Mouse (Mus musculus) stomach, embryonic 14.5 days (tissue): Measurements from ENCODE around the gene Preb. TPM values are rescaled to one million over a fixed set of nuclear protein-coding genes. Genes with fewer than 3 reads are reported as not detected.

Experiments used
- ATAC-seq: fragments of 200-750 bp; cut with Nextera tagmentation; 2 replicates; pipeline ENCODE4 v1.8.0; 2017; ENCODE audit warnings: low read depth, moderate TSS enrichment; ENCODE audit not compliant: insufficient number of reproducible peaks, insufficient read depth, low FRiP score
- H3K27ac ChIP-seq: fragments of 300-500 bp; sonication (generic); 2 replicates; pipeline ENCODE4 v1.5.1; 2014; ENCODE audit warnings: mild to moderate bottlenecking, low read length, moderate library complexity, mixed read lengths
- H3K27me3 ChIP-seq: fragments of 300-500 bp; sonication (generic); 2 replicates; pipeline ENCODE4 v1.6.1; 2014; ENCODE audit warnings: low read length, control low read depth, mixed read lengths; ENCODE audit not compliant: control insufficient read depth, insufficient read depth
- H3K36me3 ChIP-seq: fragments of 300-500 bp; sonication (generic); 2 replicates; pipeline ENCODE4 v1.6.1; 2014; ENCODE audit warnings: mild to moderate bottlenecking, control low read depth, low read length, moderate library complexity, mixed read lengths; ENCODE audit not compliant: control insufficient read depth, insufficient read depth
- H3K4me1 ChIP-seq: fragments of 300-500 bp; sonication (generic); 2 replicates; pipeline ENCODE4 v1.6.1; 2014; ENCODE audit warnings: low read length, control low read depth, mixed read lengths; ENCODE audit not compliant: control insufficient read depth, insufficient read depth
- H3K4me2 ChIP-seq: fragments of 300-500 bp; sonication (generic); replicated peaks from 2 replicates; pipeline ENCODE4 v1.6.1; 2014; ENCODE audit warnings: low read depth, low read length, control low read depth
- H3K4me3 ChIP-seq: fragments of 300-500 bp; sonication (generic); 2 replicates; pipeline ENCODE4 v1.5.1; 2014; ENCODE audit warnings: low read depth, low read length, control low read depth
- H3K9ac ChIP-seq: fragments of 300-500 bp; sonication (generic); replicated peaks from 2 replicates; pipeline ENCODE4 v1.6.1; 2014; ENCODE audit warnings: low read depth, mild to moderate bottlenecking, control low read depth, low read length, moderate library complexity, mixed read lengths
- H3K9me3 ChIP-seq: fragments of 300-500 bp; sonication (generic); 2 replicates; pipeline ENCODE4 v1.6.1; 2016; ENCODE audit warnings: low read depth, low read length, control low read depth; ENCODE audit not compliant: control insufficient read depth
- WGBS: fragments of 180-500 bp; shearing (Covaris S2); extraction: QIAGEN DNeasy Blood & Tissue Kit; methylation state at CpG from one replicate; pipeline ENCODE4 v1.1.7; 2014; 5-methylcytosine and 5-hydroxymethylcytosine counted together
- polyA plus RNA-seq: library from polyadenylated mRNA; unstranded; fragments of >200 nt; fragmentation: Nextera tagmentation; extraction: Ambion mirVana; gene quantifications from 2 replicates; pipeline ENCODE4 v1.2.1, GENCODE M21; 2014

Gene Preb
- polyA plus RNA-seq, 1 experiment from 2014 or later, result 102 TPM

DNA sequence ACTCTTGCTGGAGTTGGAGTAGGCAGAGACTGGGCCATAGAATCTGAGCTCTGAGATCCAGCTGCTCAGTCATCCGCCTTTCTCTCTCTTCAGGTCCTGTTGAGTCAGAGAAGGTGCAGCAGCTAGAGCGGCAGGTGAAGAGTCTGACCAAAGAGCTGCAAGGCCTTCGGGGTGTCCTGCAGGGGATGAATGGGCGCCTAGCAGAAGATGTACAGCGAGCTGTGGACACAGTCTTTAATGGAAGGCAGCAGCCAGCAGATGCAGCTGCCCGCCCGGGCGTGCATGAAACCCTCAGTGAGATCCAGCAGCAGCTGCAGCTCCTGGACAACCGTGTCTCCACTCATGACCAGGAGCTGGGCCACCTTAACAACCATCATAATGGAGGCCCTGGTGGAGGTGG is 43.3 kb downstream of the Preb start:
- H3K9ac ChIP-seq, result no peak overlapping the region
- H3K27ac ChIP-seq, result no peak overlapping the region
- H3K4me3 ChIP-seq, result no peak overlapping the region
- peaks cover 29% of the 10 kb centered on the region for H3K36me3 ChIP-seq
- H3K4me2 ChIP-seq, result no peak overlapping the region
- no peaks in the 10 kb centered on the region for H3K9me3 ChIP-seq
- no peaks in the 10 kb centered on the region for H3K27me3 ChIP-seq
- peaks cover 22% of the 10 kb centered on the region; the same call in 1 of the 2 replicates for H3K4me1 ChIP-seq
- 93% methylated on average over 9 of the region's 9 CpGs for WGBS
- no peak for ATAC-seq

DNA sequence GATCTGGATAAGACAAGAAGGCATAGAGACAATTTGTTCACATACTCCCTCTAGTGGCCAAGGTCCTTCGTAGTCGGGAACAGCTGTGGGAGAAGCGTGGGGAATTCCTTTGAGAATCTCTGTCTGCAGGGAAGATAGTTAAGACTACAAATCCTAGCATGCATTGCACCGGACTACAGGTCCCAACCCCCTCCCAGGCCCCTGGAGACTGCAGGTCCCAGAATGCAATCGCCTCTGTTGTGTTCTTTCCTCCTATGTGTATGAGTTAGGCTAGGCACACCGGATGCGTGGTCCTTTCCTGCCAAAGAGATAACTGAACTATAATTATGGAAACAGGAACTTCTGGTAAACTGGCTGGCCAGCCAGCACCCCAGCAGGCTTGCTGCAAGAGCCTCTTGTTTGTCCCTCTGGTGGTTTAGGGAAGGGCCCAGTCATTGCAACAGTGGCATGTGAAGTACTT is 44.2 kb downstream of the Preb start:
- WGBS, result 3% methylated on average over 7 of the region's 7 CpGs
- H3K9ac ChIP-seq, result 0 out of 2 replicates have a peak overlapping the region, but pooled peaks have one; percentile 77
- peak; percentile 43 for ATAC-seq
- peaks cover 28% of the 10 kb centered on the region for H3K4me1 ChIP-seq
- H3K27me3 ChIP-seq, result no peaks in the 10 kb centered on the region
- H3K9me3 ChIP-seq, result no peaks in the 10 kb centered on the region
- H3K4me2 ChIP-seq, result peak overlapping the region; percentile 89
- H3K4me3 ChIP-seq, result peak overlapping the region; percentile 43
- peak overlapping the region; percentile 96; the same call in 1 of the 2 replicates for H3K27ac ChIP-seq
- peaks cover 29% of the 10 kb centered on the region for H3K36me3 ChIP-seq

DNA sequence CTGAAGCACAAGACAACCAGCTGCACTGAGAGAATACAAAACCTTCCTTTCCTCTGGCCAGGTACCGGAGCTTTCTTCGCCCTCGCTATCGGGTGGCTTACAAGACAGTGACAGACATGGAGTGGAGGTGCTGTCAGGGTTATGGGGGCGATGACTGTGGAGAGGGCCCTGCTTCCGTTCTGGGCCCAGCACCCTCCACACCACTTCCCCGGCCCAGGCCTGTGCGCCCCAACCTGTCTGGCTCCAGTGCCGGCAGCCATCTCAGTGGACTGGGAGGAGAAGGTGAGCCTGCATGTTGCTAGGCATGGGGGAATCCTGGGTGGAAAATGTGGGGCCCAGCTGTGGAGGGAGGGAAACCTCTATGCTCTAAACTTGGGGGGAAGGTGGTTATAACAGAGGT is 44.7 kb downstream of the Preb start:
- Histone ChIP-seq H3K9me3 (no peaks in the 10 kb centered on the region), H3K27ac (peak overlapping the region; percentile 96), H3K4me1 (peaks cover 34% of the 10 kb centered on the region), H3K4me3 (peak overlapping the region; percentile 43), H3K27me3 (no peaks in the 10 kb centered on the region), H3K4me2 (peak overlapping the region; percentile 89), H3K9ac (peak overlapping the region; percentile 77), H3K36me3 (peaks cover 29% of the 10 kb centered on the region)
- no peak for ATAC-seq
- WGBS, result 45% methylated on average over 9 of the region's 9 CpGs

DNA sequence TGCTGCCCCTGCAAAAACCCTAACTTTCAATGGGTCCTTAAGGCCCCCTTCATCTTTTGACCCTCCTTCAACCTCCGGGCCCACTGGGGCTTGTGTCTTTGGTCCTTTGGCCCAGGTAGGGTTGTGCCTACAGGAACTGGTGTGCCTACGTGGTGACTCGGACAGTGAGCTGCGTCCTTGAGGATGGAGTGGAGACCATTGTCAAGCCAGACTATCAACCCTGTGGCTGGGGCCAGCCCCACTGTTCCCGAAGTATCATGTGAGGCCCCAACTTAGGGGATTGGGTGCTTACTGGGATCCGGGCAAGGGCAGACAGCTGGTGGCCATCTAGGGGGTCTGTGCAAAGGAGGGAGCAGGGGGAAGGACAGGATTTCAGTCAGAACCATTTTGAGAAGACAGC is 45.3 kb downstream of the Preb start:
- no peak for ATAC-seq
- no peaks in the 10 kb centered on the region for H3K9me3 ChIP-seq
- H3K27me3 ChIP-seq, result no peaks in the 10 kb centered on the region
- H3K4me3 ChIP-seq, result peak overlapping the region; percentile 43
- H3K27ac ChIP-seq, result peak overlapping the region; percentile 96
- H3K9ac ChIP-seq, result peak overlapping the region; percentile 77
- H3K4me1 ChIP-seq, result peaks cover 38% of the 10 kb centered on the region
- H3K4me2 ChIP-seq, result peak overlapping the region; percentile 89
- H3K36me3 ChIP-seq, result peaks cover 26% of the 10 kb centered on the region
- WGBS, result 43% methylated on average over 6 of the region's 6 CpGs

DNA sequence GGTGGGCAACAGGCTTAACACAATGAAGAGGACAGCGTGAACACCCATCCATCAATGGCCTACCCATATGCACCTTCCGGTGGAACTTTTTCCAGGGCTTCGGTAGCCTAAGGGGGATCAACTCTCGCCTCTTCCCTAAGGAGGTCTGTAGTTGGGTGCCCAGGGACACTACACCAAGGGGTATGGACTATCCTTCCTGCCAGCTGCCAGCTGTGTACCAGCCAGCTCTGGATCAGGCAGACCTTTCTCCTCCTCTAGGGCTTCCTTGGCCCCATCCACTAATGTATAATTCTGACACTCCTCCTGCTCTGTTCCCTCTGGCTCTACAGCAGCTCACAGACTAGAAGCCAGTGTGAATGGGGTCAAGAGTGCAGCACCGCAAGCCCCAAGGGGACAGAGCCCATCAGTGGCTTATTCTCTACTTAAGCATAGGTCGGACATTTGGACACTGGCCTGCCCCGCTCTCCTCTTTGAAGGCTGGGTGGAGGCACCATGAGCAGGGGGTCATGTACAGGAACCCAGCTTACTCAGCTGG is 46.0 kb downstream of the Preb start:
- ATAC-seq, result no peak
- 31% methylated on average over 7 of the region's 7 CpGs for WGBS
- H3K36me3 ChIP-seq, result peaks cover 24% of the 10 kb centered on the region
- H3K27ac ChIP-seq, result peak overlapping the region; percentile 96
- peak overlapping the region; percentile 77 for H3K9ac ChIP-seq
- H3K9me3 ChIP-seq, result no peaks in the 10 kb centered on the region
- H3K4me1 ChIP-seq, result peaks cover 45% of the 10 kb centered on the region
- peak overlapping the region; percentile 43 for H3K4me3 ChIP-seq
- peak overlapping the region; percentile 89 for H3K4me2 ChIP-seq
- no peaks in the 10 kb centered on the region for H3K27me3 ChIP-seq

GRCm38 (mm10) chr5:30913060-30913841 is 46.9 kb downstream of the Preb start, which contains the start of gene Emilin1:
Gene Emilin1, plus strand, starts transcription at chr5:30913402.
- Histone ChIP-seq H3K27me3 (no peaks in the 10 kb centered on the region), H3K4me3 (peak within 1 kb of the TSS; percentile 43), H3K27ac (peak within 1 kb of the TSS; percentile 96), H3K36me3 (peaks cover 15% of the 10 kb centered on the region), H3K9me3 (no peaks in the 10 kb centered on the region), H3K9ac (peak within 1 kb of the TSS; percentile 77), H3K4me2 (peak within 1 kb of the TSS; percentile 89), H3K4me1 (peaks cover 52% of the 10 kb centered on the region)
- WGBS, result 16% methylated on average over 13 of the region's 13 CpGs
- peak; percentile 68 for ATAC-seq

DNA sequence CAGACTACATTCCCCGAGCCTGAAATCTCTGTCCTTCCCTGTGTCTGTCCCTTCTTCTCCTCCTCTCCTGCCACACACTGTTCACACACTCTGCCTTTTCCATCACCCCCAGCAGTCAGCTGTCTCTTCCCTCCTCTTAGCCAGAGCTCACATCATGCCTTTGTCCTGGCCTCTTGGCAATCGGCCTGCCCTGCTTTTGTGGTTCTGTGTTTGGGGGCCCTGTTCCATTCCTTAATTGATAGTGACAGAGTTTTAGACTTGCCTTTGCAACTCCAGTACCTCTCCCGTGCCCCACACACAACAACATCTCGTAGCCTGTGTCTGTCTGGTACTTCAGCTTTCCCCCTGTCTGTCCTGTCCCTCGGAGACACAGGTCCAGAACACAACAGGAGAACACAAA is 48.0 kb downstream of the Preb start:
- peak overlapping the region; percentile 96 for H3K27ac ChIP-seq
- H3K27me3 ChIP-seq, result no peaks in the 10 kb centered on the region
- 0 out of 2 replicates have a peak overlapping the region, but pooled peaks have one; percentile 0 for H3K4me2 ChIP-seq
- H3K9me3 ChIP-seq, result no peaks in the 10 kb centered on the region
- H3K9ac ChIP-seq, result no peak overlapping the region
- WGBS, result 63% methylated on average over 5 of the region's 5 CpGs
- no peak overlapping the region for H3K4me3 ChIP-seq
- peaks cover 4% of the 10 kb centered on the region for H3K36me3 ChIP-seq
- H3K4me1 ChIP-seq, result peaks cover 56% of the 10 kb centered on the region
- no peak for ATAC-seq

DNA sequence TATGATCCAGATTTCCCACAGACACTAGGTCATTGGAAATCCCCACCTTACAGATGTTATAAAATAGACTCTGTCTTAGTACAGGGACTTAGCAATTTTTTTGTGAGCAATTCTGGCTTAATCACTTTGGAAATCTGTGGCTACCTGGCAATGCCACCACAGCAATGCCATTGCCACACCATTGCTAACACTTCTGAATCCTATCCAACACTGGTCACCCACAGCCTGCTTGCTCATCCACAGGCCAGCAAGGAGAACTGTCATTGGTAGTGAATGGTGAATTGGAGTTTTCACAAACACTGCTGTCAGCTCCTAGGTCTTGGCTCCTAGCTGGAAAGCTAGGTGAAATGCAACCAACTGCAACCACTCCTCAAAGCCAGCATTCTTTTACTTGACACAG is 49.7 kb downstream of the Preb start:
- H3K9me3 ChIP-seq, result no peaks in the 10 kb centered on the region
- no peak overlapping the region for H3K4me3 ChIP-seq
- H3K4me1 ChIP-seq, result peaks cover 58% of the 10 kb centered on the region
- H3K4me2 ChIP-seq, result no peak overlapping the region
- no peaks in the 10 kb centered on the region for H3K27me3 ChIP-seq
- H3K36me3 ChIP-seq, result peaks cover 3% of the 10 kb centered on the region; the same call in 1 of the 2 replicates
- H3K27ac ChIP-seq, result peak overlapping the region; percentile 96; the same call in 1 of the 2 replicates
- no peak for ATAC-seq
- H3K9ac ChIP-seq, result no peak overlapping the region
